Mouse (Mus musculus): ENCODE data around the gene Sf3a1. TPM values are rescaled to one million over a fixed set of nuclear protein-coding genes. Genes with fewer than 3 reads are reported as not detected.

Gene Sf3a1
- total RNA-seq (2023): 61.1 TPM

GRCm38 (mm10) chr11:4159808-4160708, at the start of gene Sf3a1, which contains the start of gene Ccdc157:
TSS of gene Sf3a1 (plus strand) at chr11:4160350.
TSS of gene Ccdc157 (minus strand) at chr11:4160293.

GRCm38 (mm10) chr11:4122742-4123579, 37.2 kb upstream of the Sf3a1 start, which contains the start of gene Sec14l2:
TSS of gene Sec14l2 (minus strand) at chr11:4123415.

GRCm38 (mm10) chr11:4134986-4135935, 24.9 kb upstream of the Sf3a1 start, which contains the start of gene Rnf215:
TSS of gene Rnf215 (plus strand) at chr11:4135202.

GRCm38 (mm10) chr11:4186486-4187317, 26.6 kb downstream of the Sf3a1 start, which contains the start of gene Tbc1d10a:
TSS of gene Tbc1d10a (plus strand) at chr11:4186789.

GRCm38 (mm10) chr11:4217914-4218629, 57.9 kb downstream of the Sf3a1 start, which contains the start of gene Castor1:
TSS of gene Castor1 (plus strand) at chr11:4218225.

Other genes starting within 250 kb of the Sf3a1 start
- 4.4 TPM for gene Slc35e4, start 245.7 kb upstream of the Sf3a1 start, total RNA-seq (2023)
- gene Tcn2, start 228.2 kb upstream of the Sf3a1 start, total RNA-seq (2023): 8.6 TPM
- gene Pes1, start 196.4 kb upstream of the Sf3a1 start, total RNA-seq (2023): 84.3 TPM
- gene 4930556J24Rik, start 183.6 kb upstream of the Sf3a1 start, total RNA-seq (2023): not detected
- not detected for gene Gal3st1, start 176.7 kb upstream of the Sf3a1 start, total RNA-seq (2023)
- not detected for gene Sec14l4, start 128.9 kb upstream of the Sf3a1 start, total RNA-seq (2023)
- gene Sec14l3, start 95.5 kb upstream of the Sf3a1 start, total RNA-seq (2023): not detected
- 1.5 TPM for gene Mtfp1, start 64.9 kb upstream of the Sf3a1 start, total RNA-seq (2023)
- 2.0 TPM for gene Sec14l2, start 36.9 kb upstream of the Sf3a1 start, total RNA-seq (2023)
- 22.8 TPM for gene Rnf215, start 25.1 kb upstream of the Sf3a1 start, total RNA-seq (2023)
- 9.5 TPM for gene Ccdc157, start 57 bp upstream of the Sf3a1 start, total RNA-seq (2023)
- gene Tbc1d10a, start 26.4 kb downstream of the Sf3a1 start, total RNA-seq (2023): 44.6 TPM
- 6.7 TPM for gene Castor1, start 57.9 kb downstream of the Sf3a1 start, total RNA-seq (2023)
- gene Osm, start 76.1 kb downstream of the Sf3a1 start, total RNA-seq (2023): 7.3 TPM
- gene Lif, start 97.2 kb downstream of the Sf3a1 start, total RNA-seq (2023): 0.21 TPM